Mouse (Mus musculus): ENCODE measurements around the gene Fyb. TPM values are rescaled to one million over a fixed set of nuclear protein-coding genes. Genes with fewer than 3 reads are reported as not detected.

Fyb gene
- polyA plus RNA-seq, 1 experiment from 2014 or later: 7.9 TPM

DNA sequence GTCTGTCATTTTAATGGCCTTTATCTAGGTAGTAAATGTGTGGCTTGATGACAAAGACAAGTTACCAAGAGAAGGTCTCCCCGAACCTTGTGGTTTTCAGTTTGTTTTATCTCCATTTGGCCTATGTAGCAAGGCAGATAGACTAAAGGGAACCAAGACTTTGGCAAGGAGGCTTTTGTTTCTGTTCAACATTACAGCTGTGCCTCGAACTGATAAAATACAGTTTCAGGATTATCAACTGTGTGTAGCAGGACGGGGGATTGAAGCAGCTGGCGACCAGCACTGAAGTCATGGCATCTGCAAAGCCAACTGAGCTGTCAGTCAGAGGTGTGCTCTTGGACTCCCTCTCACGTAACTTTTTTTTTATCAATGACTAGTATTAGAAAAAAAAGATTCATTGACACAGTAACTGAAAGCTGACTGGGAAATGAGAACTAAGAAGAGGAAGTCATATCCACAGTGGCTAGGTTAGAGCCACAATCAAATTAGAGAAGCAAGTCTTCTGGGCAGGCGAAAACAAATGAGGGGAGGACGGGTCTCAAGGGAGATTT is 182.8 kb downstream of the Fyb start:
- no peaks in the 10 kb centered on the region for H3K9me3 ChIP-seq (ENCODE audit: control insufficient read depth, low read length)
- H3K4me3 ChIP-seq (ENCODE audit: low read length): no peak overlapping the region
- peaks cover 8% of the 10 kb centered on the region for H3K4me1 ChIP-seq (replicated peaks; ENCODE audit: control insufficient read depth, insufficient read depth, low read length)
- WGBS: 47% methylated on average over 7 of the region's 7 CpGs
- H3K9ac ChIP-seq (ENCODE audit: low read length): no peak overlapping the region
- no peaks in the 10 kb centered on the region for H3K27me3 ChIP-seq (ENCODE audit: control insufficient read depth, insufficient read depth, low read depth, low read length)
- H3K36me3 ChIP-seq (ENCODE audit: control insufficient read depth, insufficient read depth, low read length): no peaks in the 10 kb centered on the region
- no peak overlapping the region for H3K27ac ChIP-seq (ENCODE audit: low read length)
- no peak for ATAC-seq (ENCODE audit: low read depth)
- no peak overlapping the region for H3K4me2 ChIP-seq (ENCODE audit: low read depth, low read length)

DNA sequence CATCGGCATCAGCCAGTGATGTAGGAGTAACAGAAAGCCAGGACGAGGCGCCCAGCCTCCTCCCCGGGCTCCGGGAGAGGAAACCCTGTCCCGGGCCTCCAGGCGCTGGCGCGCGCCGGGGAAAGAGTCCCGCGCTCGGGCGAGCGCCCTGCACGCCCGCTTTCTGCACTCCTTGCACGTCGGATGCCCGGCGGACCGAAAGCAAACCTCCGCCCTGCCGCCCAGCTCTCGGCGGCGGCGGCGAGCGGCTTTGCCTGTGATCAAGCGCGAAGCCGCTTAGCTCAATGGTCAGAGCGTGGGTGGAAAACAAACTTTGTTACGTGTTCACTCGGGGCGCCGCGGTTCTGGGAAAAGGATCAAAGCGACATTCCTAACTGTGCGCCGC is 184.9 kb downstream of the Fyb start:
- WGBS: under 1% methylated on average over 43 of the region's 43 CpGs
- no peaks in the 10 kb centered on the region for H3K36me3 ChIP-seq (ENCODE audit: control insufficient read depth, insufficient read depth, low read length)

DNA sequence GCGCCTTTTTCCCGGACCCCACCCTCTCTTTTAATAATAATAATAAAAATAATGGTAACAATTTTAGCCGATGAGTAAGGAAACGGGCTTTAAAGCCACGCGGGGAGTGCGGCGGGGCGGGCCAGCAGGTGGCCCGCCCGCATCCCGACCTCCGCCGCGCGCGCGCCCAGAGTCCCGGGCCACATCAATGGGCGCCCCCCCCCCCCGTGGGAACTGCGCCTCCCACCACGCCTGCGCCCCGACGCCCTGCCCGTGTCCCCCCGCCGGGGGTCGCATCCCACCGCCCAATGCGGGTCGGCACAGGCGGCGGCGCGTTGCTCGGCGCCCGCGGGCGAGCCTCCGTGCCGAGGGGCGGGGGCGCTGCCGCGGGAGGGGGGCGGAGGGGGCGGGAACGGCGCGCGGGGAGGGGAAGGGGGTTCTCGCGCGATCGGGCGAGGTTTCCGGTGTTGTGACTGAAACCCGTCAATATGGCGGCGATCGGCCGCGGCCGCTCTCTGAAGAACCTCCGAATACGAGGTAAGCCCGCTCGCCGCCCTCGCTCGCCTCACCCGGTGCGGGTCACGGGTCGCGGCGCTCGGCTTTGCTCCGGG is 185.4 kb downstream of the Fyb start, which contains the start of gene Rictor:
Gene Rictor, plus strand, starts transcription at position 444 of the 590 bp plus-strand sequence.
- peaks cover 9% of the 10 kb centered on the region for H3K4me1 ChIP-seq (replicated peaks; ENCODE audit: control insufficient read depth, insufficient read depth, low read length)
- WGBS: 0% methylated on average over 24 of the region's 82 CpGs
- peak; percentile 90 for ATAC-seq (ENCODE audit: low read depth)
- no peaks in the 10 kb centered on the region for H3K36me3 ChIP-seq (ENCODE audit: control insufficient read depth, insufficient read depth, low read length)
- no peaks in the 10 kb centered on the region for H3K9me3 ChIP-seq (ENCODE audit: control insufficient read depth, low read length)
- peak within 1 kb of the TSS; percentile 87 for H3K4me2 ChIP-seq (ENCODE audit: low read depth, low read length)
- H3K27me3 ChIP-seq (ENCODE audit: control insufficient read depth, insufficient read depth, low read depth, low read length): no peaks in the 10 kb centered on the region
- peak within 1 kb of the TSS; percentile 91 for H3K9ac ChIP-seq (ENCODE audit: low read length)
- peak within 1 kb of the TSS; percentile 88 for H3K27ac ChIP-seq (ENCODE audit: low read length)
- H3K4me3 ChIP-seq (ENCODE audit: low read length): peak within 1 kb of the TSS; percentile 87

More for the DNA sequence above, 184.9 kb downstream of the Fyb start:
- H3K9ac ChIP-seq (ENCODE audit: low read length): peak overlapping the region; percentile 91
- no peaks in the 10 kb centered on the region for H3K27me3 ChIP-seq (ENCODE audit: control insufficient read depth, insufficient read depth, low read depth, low read length)
- H3K4me1 ChIP-seq (replicated peaks; ENCODE audit: control insufficient read depth, insufficient read depth, low read length): peaks cover 8% of the 10 kb centered on the region
- H3K4me2 ChIP-seq (ENCODE audit: low read depth, low read length): peak overlapping the region; percentile 87
- H3K4me3 ChIP-seq (ENCODE audit: low read length): peak overlapping the region; percentile 87
- ATAC-seq (ENCODE audit: low read depth): peak; percentile 56
- H3K27ac ChIP-seq (ENCODE audit: low read length): peak overlapping the region; percentile 88
- H3K9me3 ChIP-seq (ENCODE audit: control insufficient read depth, low read length): no peaks in the 10 kb centered on the region

- H3K27me3 ChIP-seq (ENCODE audit: control insufficient read depth, insufficient read depth, low read depth, low read length): no peaks in the 10 kb centered on the region
- peak overlapping the region; percentile 91 for H3K9ac ChIP-seq (ENCODE audit: low read length)
- under 1% methylated on average over 47 of the region's 89 CpGs for WGBS
- no peaks in the 10 kb centered on the region for H3K36me3 ChIP-seq (ENCODE audit: control insufficient read depth, insufficient read depth, low read length)
- no peaks in the 10 kb centered on the region for H3K9me3 ChIP-seq (ENCODE audit: control insufficient read depth, low read length)
- H3K4me1 ChIP-seq (replicated peaks; ENCODE audit: control insufficient read depth, insufficient read depth, low read length): peaks cover 11% of the 10 kb centered on the region
- peak overlapping the region; percentile 87 for H3K4me3 ChIP-seq (ENCODE audit: low read length)
- H3K27ac ChIP-seq (ENCODE audit: low read length): peak overlapping the region; percentile 88
- peak overlapping the region; percentile 75 for H3K4me2 ChIP-seq (ENCODE audit: low read depth, low read length)
- ATAC-seq (ENCODE audit: low read depth): peak; percentile 72
Observed at GRCm38 (mm10) chr15:6708526-6709441, 186.1 kb downstream of the Fyb start.

DNA sequence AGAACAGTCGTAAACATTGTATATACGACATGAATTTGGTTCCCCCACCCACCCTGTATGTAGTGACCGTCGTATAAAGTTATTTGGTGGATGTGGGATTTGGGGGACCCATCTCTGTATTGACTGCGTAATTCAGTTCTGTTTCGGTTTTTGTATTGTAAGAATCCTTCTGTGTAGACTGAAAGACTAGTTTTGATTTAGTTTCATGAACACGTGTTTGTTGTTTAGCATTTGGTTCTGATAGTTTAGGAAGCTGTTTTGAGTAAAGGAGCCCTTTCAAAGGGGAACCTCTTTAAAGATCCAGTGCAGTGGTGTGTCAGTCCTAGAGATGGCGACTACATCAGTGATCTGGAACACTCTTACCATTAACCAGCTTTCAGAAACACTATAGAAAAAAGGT is 187.0 kb downstream of the Fyb start:
- H3K27ac ChIP-seq (ENCODE audit: low read length): no peak overlapping the region
- H3K4me1 ChIP-seq (replicated peaks; ENCODE audit: control insufficient read depth, insufficient read depth, low read length): peaks cover 11% of the 10 kb centered on the region
- H3K36me3 ChIP-seq (ENCODE audit: control insufficient read depth, insufficient read depth, low read length): no peaks in the 10 kb centered on the region
- peak overlapping the region; percentile 75 for H3K4me2 ChIP-seq (ENCODE audit: low read depth, low read length)
- 18% methylated on average over 8 of the region's 8 CpGs for WGBS
- H3K9me3 ChIP-seq (ENCODE audit: control insufficient read depth, low read length): no peaks in the 10 kb centered on the region
- H3K4me3 ChIP-seq (ENCODE audit: low read length): peak overlapping the region; percentile 87
- ATAC-seq (ENCODE audit: low read depth): no peak
- no peaks in the 10 kb centered on the region for H3K27me3 ChIP-seq (ENCODE audit: control insufficient read depth, insufficient read depth, low read depth, low read length)
- H3K9ac ChIP-seq (ENCODE audit: low read length): peak overlapping the region; percentile 91

DNA sequence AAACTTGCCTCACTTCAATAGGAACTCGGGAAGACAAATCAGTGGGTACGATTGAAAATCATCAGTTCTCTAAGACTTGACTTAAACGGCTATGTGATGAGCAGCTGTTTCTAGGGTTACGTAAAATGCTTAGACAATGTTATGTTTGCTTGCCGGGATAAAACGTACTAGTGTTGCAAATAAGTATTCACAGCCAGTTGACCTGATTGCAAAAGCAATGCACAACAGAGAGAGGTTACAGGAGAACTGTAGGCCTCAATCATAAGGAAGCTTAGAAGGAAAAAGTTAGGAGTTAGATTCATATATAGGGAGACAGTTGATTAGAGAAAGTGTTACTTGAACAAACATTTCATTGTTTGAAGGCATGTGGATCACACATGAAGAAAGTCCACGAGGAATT is 187.7 kb downstream of the Fyb start:
- H3K4me3 ChIP-seq (ENCODE audit: low read length): no peak overlapping the region
- H3K36me3 ChIP-seq (ENCODE audit: control insufficient read depth, insufficient read depth, low read length): no peaks in the 10 kb centered on the region
- H3K9me3 ChIP-seq (ENCODE audit: control insufficient read depth, low read length): no peaks in the 10 kb centered on the region
- H3K27ac ChIP-seq (ENCODE audit: low read length): no peak overlapping the region
- ATAC-seq (ENCODE audit: low read depth): no peak
- H3K9ac ChIP-seq (ENCODE audit: low read length): no peak overlapping the region
- 61% methylated on average over 7 of the region's 7 CpGs for WGBS
- H3K27me3 ChIP-seq (ENCODE audit: control insufficient read depth, insufficient read depth, low read depth, low read length): no peaks in the 10 kb centered on the region
- H3K4me1 ChIP-seq (replicated peaks; ENCODE audit: control insufficient read depth, insufficient read depth, low read length): peaks cover 13% of the 10 kb centered on the region
- no peak overlapping the region for H3K4me2 ChIP-seq (ENCODE audit: low read depth, low read length)

- 78% methylated on average over 7 of the region's 7 CpGs for WGBS
- H3K4me3 ChIP-seq (ENCODE audit: low read length): no peak overlapping the region
- no peak overlapping the region for H3K9ac ChIP-seq (ENCODE audit: low read length)
- no peaks in the 10 kb centered on the region for H3K27me3 ChIP-seq (ENCODE audit: control insufficient read depth, insufficient read depth, low read depth, low read length)
- no peaks in the 10 kb centered on the region for H3K36me3 ChIP-seq (ENCODE audit: control insufficient read depth, insufficient read depth, low read length)
- peaks cover 13% of the 10 kb centered on the region for H3K4me1 ChIP-seq (replicated peaks; ENCODE audit: control insufficient read depth, insufficient read depth, low read length)
- H3K4me2 ChIP-seq (ENCODE audit: low read depth, low read length): no peak overlapping the region
- ATAC-seq (ENCODE audit: low read depth): no peak
- H3K27ac ChIP-seq (ENCODE audit: low read length): no peak overlapping the region
- no peaks in the 10 kb centered on the region for H3K9me3 ChIP-seq (ENCODE audit: control insufficient read depth, low read length)
Observed at GRCm38 (mm10) chr15:6711226-6711625, 188.6 kb downstream of the Fyb start.
